Mouse (Mus musculus) adrenal gland, postnatal 25 days (tissue): ENCODE data around the gene Polr1b. TPM values are rescaled to one million over a fixed set of nuclear protein-coding genes. Genes with fewer than 3 reads are reported as not detected.

Experiments used
- total RNA-seq: library from RNA; stranded (reverse); gene quantifications from 2 replicates; pipeline ENCODE4 v1.2.3, GENCODE M21; 2021

Gene Polr1b
- total RNA-seq, 1 experiment from 2014 or later: 21.6 TPM

Other genes starting within 250 kb of the Polr1b start
- 2.2 and 3.6 TPM in 2 replicates for gene Fbln7, start 238.0 kb upstream of the Polr1b start, total RNA-seq
- 4.9 and 7.0 TPM in 2 replicates for gene Zc3h8, start 156.9 kb upstream of the Polr1b start, total RNA-seq
- 6.5 and 9.9 TPM in 2 replicates for gene Zc3h6, start 133.6 kb upstream of the Polr1b start, total RNA-seq
- 4.8 and 5.9 TPM in 2 replicates for gene Gm10762, start 133.3 kb upstream of the Polr1b start, total RNA-seq
- 0.15 TPM in 1 of 2 replicates, not detected in the other for gene Vinac1, start 52.8 kb upstream of the Polr1b start, total RNA-seq
- 8.9 and 12.4 TPM in 2 replicates for gene Ttl, start 35.1 kb upstream of the Polr1b start, total RNA-seq
- gene Chchd5, start 28.7 kb downstream of the Polr1b start, total RNA-seq: 25.0 and 27.7 TPM in 2 replicates
- 18.0 and 21.1 TPM in 2 replicates for gene Slc20a1, start 97.8 kb downstream of the Polr1b start, total RNA-seq
- 5.1 and 6.0 TPM in 2 replicates for gene Ckap2l, start 196.2 kb downstream of the Polr1b start, total RNA-seq
- gene Il1a, start 209.0 kb downstream of the Polr1b start, total RNA-seq: not detected in 2 replicates